Comparison of ENCODE assay signal across 25 mouse cellular contexts in genomic region chr16:16273752-16274151, GRCm38 (mm10). TPM values are rescaled to one million over a fixed set of nuclear protein-coding genes. Genes with fewer than 3 reads are reported as not detected.
A peak's percentile ranks its signal among the peaks of the same experiment; 100 is the strongest.
DNase-seq lines count a peak whose midpoint lies in the region; ATAC-seq and TF ChIP-seq lines count a peak whose summit lies in the region.
"Had no signal": no experiment of that assay in that cellular context is flagged by ENCODE, and none has a peak within 500 bp of the region (broad histone marks: within the 10 kb centered on the region; RNA-seq: fewer than 3 reads in every experiment).

No protein-coding gene starts in this region.

- intact Hi-C loops in left cerebral cortex, postnatal 10 days (cut with DNase I) = no loop called here

- DNase-seq in forebrain, embryonic 14.5 days (ENCODE audit: low spot score) = no peak
- peak; percentile 7 for DNase-seq in ES-CJ7 (ENCODE audit: low read depth, low spot score)
- DNase-seq in R1 (ENCODE audit: low read depth, low spot score) = peak; percentile 9
- no peak for DNase-seq in lung, postnatal 0 days (ENCODE audit: low spot score)
- DNase-seq in left cerebral cortex, postnatal 10 days (ENCODE audit: extremely low spot score in 1 of 2, low spot score in 2 of 2) = no peak
- DNase-seq: adrenal gland, adult 2 months; adrenal gland, postnatal 14 days; cerebellum, adult 11-12 months; cerebellum, adult 8-10 months; cerebellum, postnatal 10 days; cerebellum, postnatal 36 days; embryo, embryonic 11 days; gastrocnemius, postnatal 36 days; heart, adult 2 months; heart, postnatal 14 days; heart, postnatal 4 days; kidney, adult 18-20 months had no signal

- peak; percentile 44; the same call in 1 of the 2 replicates for ATAC-seq in forebrain, embryonic 14.5 days
- ATAC-seq in forebrain, embryonic 13.5 days = no peak; the same call in 1 of the 2 replicates
- no peak for ATAC-seq in lung, postnatal 0 days
- ATAC-seq: CD4-positive, CD25-positive, alpha-beta regulatory T cell, adult 4 months; hindbrain, postnatal 0 days; inflammation-experienced regulatory T-cells, adult 6 months; intestine, embryonic 16.5 days had no signal

- H3K9ac ChIP-seq in forebrain, embryonic 14.5 days (ENCODE audit: low read length) = no peak overlapping the region
- H3K9ac ChIP-seq in forebrain, embryonic 13.5 days = no peak overlapping the region
- no peak overlapping the region for H3K9ac ChIP-seq in lung, postnatal 0 days (replicated peaks; ENCODE audit: low read depth)
- H3K9ac ChIP-seq: heart, embryonic 13.5 days; hindbrain, embryonic 14.5 days had no signal

- no peak overlapping the region for H3K4me2 ChIP-seq in forebrain, embryonic 14.5 days (ENCODE audit: low read length)
- H3K4me2 ChIP-seq in forebrain, embryonic 13.5 days = no peak overlapping the region
- H3K4me2 ChIP-seq in lung, postnatal 0 days (replicated peaks; ENCODE audit: low read depth, low read length) = no peak overlapping the region
- H3K4me2 ChIP-seq: heart, embryonic 13.5 days; hindbrain, embryonic 14.5 days had no signal

- no peak overlapping the region for H3K27ac ChIP-seq in forebrain, embryonic 14.5 days (ENCODE audit: low read depth, low read length)
- H3K27ac ChIP-seq in forebrain, embryonic 13.5 days = no peak overlapping the region
- H3K27ac ChIP-seq in lung, postnatal 0 days (ENCODE audit: low read length) = no peak overlapping the region
- H3K27ac ChIP-seq: heart, adult 2 months; heart, embryonic 10.5 days; heart, embryonic 13.5 days; hindbrain, embryonic 14.5 days; hindbrain, postnatal 0 days had no signal

- TF ChIP-seq CTCF in lung, postnatal 0 days (IDR thresholded peaks at IDR 0.05) = no peak

- TF ChIP-seq EP300 in lung, postnatal 0 days (IDR thresholded peaks at IDR 0.05) = no peak

- peaks cover 3% of the 10 kb centered on the region for H3K4me1 ChIP-seq in forebrain, embryonic 14.5 days (ENCODE audit: control insufficient read depth, insufficient read depth, low read length)
- peaks cover 12% of the 10 kb centered on the region for H3K4me1 ChIP-seq in forebrain, embryonic 13.5 days
- no peaks in the 10 kb centered on the region for H3K4me1 ChIP-seq in lung, postnatal 0 days (ENCODE audit: insufficient read depth, low read depth, low read length)

- no peaks in the 10 kb centered on the region for H3K9me3 ChIP-seq in forebrain, embryonic 14.5 days (replicated peaks; ENCODE audit: control insufficient read depth, low read length)
- no peaks in the 10 kb centered on the region for H3K9me3 ChIP-seq in forebrain, embryonic 13.5 days (replicated peaks)
- no peaks in the 10 kb centered on the region for H3K9me3 ChIP-seq in lung, postnatal 0 days (ENCODE audit: low read length)
- H3K9me3 ChIP-seq: heart, embryonic 10.5 days; heart, embryonic 13.5 days had no signal

- no peaks in the 10 kb centered on the region for H3K36me3 ChIP-seq in forebrain, embryonic 14.5 days (ENCODE audit: control insufficient read depth, insufficient read depth, low read length)
- H3K36me3 ChIP-seq in forebrain, embryonic 13.5 days (ENCODE audit: poor library complexity, severe bottlenecking) = no peaks in the 10 kb centered on the region
- no peaks in the 10 kb centered on the region for H3K36me3 ChIP-seq in lung, postnatal 0 days (ENCODE audit: insufficient read depth, low read length)

- no peak overlapping the region for H3K4me3 ChIP-seq in forebrain, embryonic 14.5 days (ENCODE audit: low read depth, low read length)
- H3K4me3 ChIP-seq in forebrain, embryonic 13.5 days = no peak overlapping the region
- H3K4me3 ChIP-seq in lung, postnatal 0 days (ENCODE audit: low read depth, low read length) = no peak overlapping the region
- H3K4me3 ChIP-seq: heart, adult 2 months; heart, embryonic 10.5 days; heart, embryonic 13.5 days had no signal

- WGBS in forebrain, embryonic 14.5 days = 72% methylated on average over 6 of the region's 6 CpGs
- 76% methylated on average over 6 of the region's 6 CpGs for WGBS in forebrain, embryonic 13.5 days
- WGBS in lung, postnatal 0 days = 85% methylated on average over 6 of the region's 6 CpGs

- no peaks in the 10 kb centered on the region for H3K27me3 ChIP-seq in forebrain, embryonic 14.5 days (replicated peaks; ENCODE audit: control insufficient read depth, insufficient read depth, low read length)
- H3K27me3 ChIP-seq in forebrain, embryonic 13.5 days = no peaks in the 10 kb centered on the region
- no peaks in the 10 kb centered on the region for H3K27me3 ChIP-seq in lung, postnatal 0 days (replicated peaks; ENCODE audit: insufficient read depth, low read length)
- H3K27me3 ChIP-seq: heart, embryonic 13.5 days had no signal

RNA-seq across cellular contexts. Expression of gene Yars2, which starts 29.0 kb away (rescaled TPM):
- 24.8 and 27.2 TPM in 2 replicates for polyA plus RNA-seq in forebrain, embryonic 14.5 days (2014; fragmentation: Nextera tagmentation; extraction: Ambion mirVana)
- 28.8 and 30.3 TPM in 2 replicates for polyA plus RNA-seq in forebrain, embryonic 13.5 days (2015; fragmentation: Nextera tagmentation; extraction: Ambion mirVana)
- 14.1 and 15.2 TPM in 2 replicates for polyA plus RNA-seq in lung, postnatal 0 days (2015; fragmentation: Nextera tagmentation; extraction: Ambion mirVana)
- total RNA-seq in left cerebral cortex, postnatal 10 days (2021) = 10 to 100 TPM; 20.0 to 20.8 TPM

Comparison
In these comparisons a context has a peak if more than half of its experiments do, and no peak if none do; other contexts are left out.
1. DNase-seq: peak in ES-CJ7 (single experiment) and R1 (single experiment); none in forebrain, embryonic 14.5 days (single experiment), lung, postnatal 0 days (single experiment) and left cerebral cortex, postnatal 10 days (0 of 2).